Mouse (Mus musculus) heart, embryonic 11.5 days (tissue): ENCODE measurements at regions not wholly inside any gene's neighbourhood (a gene's known extent, or its start where the extent isn't known, plus 50 kb on each side); places are given as distances from the start of the nearest gene placed in this dataset.

ENCODE experiments used
- ATAC-seq: fragments of 200-750 bp; cut with Nextera tagmentation; replicated peaks from 2 replicates; pipeline ENCODE4 v1.8.0; 2017; ENCODE audit warnings: moderate library complexity; ENCODE audit not compliant: insufficient number of reproducible peaks, low FRiP score, low TSS enrichment
- H3K27ac ChIP-seq: fragments of 300-500 bp; sonication (generic); 2 replicates; pipeline ENCODE4 v1.5.1; 2014; ENCODE audit warnings: mild to moderate bottlenecking, low read depth, low read length
- H3K27me3 ChIP-seq: fragments of 300-500 bp; sonication (generic); 2 replicates; pipeline ENCODE4 v1.6.1; 2014; ENCODE audit warnings: mild to moderate bottlenecking, low read length, mixed read lengths; ENCODE audit not compliant: control insufficient read depth, insufficient read depth
- H3K36me3 ChIP-seq: fragments of 300-500 bp; sonication (generic); 2 replicates; pipeline ENCODE4 v1.6.1; 2014; ENCODE audit warnings: mild to moderate bottlenecking, low read length, moderate library complexity, mixed read lengths; ENCODE audit not compliant: control insufficient read depth, insufficient read depth
- H3K4me1 ChIP-seq: fragments of 300-500 bp; sonication (generic); 2 replicates; pipeline ENCODE4 v1.6.1; 2014; ENCODE audit warnings: low read length; ENCODE audit not compliant: control insufficient read depth, insufficient read depth
- H3K4me2 ChIP-seq: fragments of 300-500 bp; sonication (generic); 2 replicates; pipeline ENCODE4 v1.6.1; 2014; ENCODE audit warnings: mild to moderate bottlenecking, moderate library complexity
- H3K4me3 ChIP-seq: fragments of 300-500 bp; sonication (generic); 2 replicates; pipeline ENCODE4 v1.5.1; 2014; ENCODE audit warnings: low read depth, low read length
- H3K9ac ChIP-seq: fragments of 300-500 bp; sonication (generic); 2 replicates; pipeline ENCODE4 v1.6.1; 2014; ENCODE audit warnings: mild to moderate bottlenecking, low read depth, low read length, moderate library complexity
- H3K9me3 ChIP-seq: fragments of 300-500 bp; sonication (generic); replicated peaks from 2 replicates; pipeline ENCODE4 v1.6.1; 2016; ENCODE audit warnings: low read length; ENCODE audit not compliant: control insufficient read depth
- WGBS: fragments of 180-500 bp; shearing (Covaris S2); extraction: QIAGEN DNeasy Blood & Tissue Kit; methylation state at CpG from one replicate; pipeline ENCODE4 v1.1.7; 2014; ENCODE audit not compliant: insufficient replicate concordance; 5-methylcytosine and 5-hydroxymethylcytosine counted together

GRCm38 (mm10) chr16:86027700-86028099, 126.1 kb upstream of the Adamts5 start:
- Histone ChIP-seq H3K9me3 (no peaks in the 10 kb centered on the region), H3K27me3 (no peaks in the 10 kb centered on the region), H3K4me1 (no peaks in the 10 kb centered on the region), H3K9ac (no peak overlapping the region), H3K4me3 (no peak overlapping the region), H3K27ac (no peak overlapping the region), H3K4me2 (no peak overlapping the region), H3K36me3 (no peaks in the 10 kb centered on the region)
- ATAC-seq = no peak
- 65% methylated on average over 2 of the region's 2 CpGs for WGBS

DNA sequence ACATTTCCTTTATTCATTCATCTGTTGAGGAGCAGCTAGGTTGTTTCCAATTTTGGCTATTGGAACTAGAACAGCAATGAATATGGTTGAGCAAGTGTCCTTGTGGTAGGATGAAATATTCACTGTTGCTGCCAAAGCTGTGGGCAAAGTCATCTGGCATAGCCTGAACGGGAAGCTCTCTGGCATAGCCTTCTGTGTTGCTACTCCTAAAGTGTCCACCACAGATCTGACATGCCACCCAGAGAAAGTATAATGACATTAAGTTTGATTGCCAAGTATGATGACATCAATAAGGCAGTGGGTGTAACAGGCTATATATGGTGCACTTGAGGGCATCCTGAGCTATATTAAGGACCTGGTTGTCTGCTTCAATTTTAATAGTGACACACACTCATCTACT, 113.7 kb upstream of the Adamts5 start:
- H3K9ac ChIP-seq = no peak overlapping the region
- H3K27me3 ChIP-seq = no peaks in the 10 kb centered on the region
- H3K9me3 ChIP-seq = no peaks in the 10 kb centered on the region
- 66% methylated on average over 1 of the region's 1 CpGs for whole genome bisulfite sequencing
- ATAC-seq = no peak
- no peak overlapping the region for H3K4me3 ChIP-seq
- H3K4me1 ChIP-seq = no peaks in the 10 kb centered on the region
- no peak overlapping the region for H3K4me2 ChIP-seq
- no peak overlapping the region for H3K27ac ChIP-seq
- no peaks in the 10 kb centered on the region for H3K36me3 ChIP-seq

DNA sequence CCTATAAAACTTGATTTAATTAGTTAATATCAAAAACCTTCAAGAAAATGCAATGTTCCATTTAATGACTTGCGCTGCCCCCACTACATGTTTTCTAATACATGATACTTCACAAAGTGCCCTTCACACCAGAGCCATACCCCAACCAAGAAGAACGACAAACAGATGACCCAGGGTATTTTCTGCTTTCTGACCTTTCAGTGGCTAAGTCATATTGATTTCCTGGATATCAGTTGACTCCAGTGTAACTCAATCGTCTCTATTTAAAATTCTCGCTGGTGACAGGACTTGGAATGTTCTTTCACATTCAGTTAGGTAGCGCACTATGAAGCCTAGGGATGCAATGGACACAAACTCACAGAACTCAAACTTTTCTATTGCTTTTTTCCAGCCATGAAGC, 109.4 kb upstream of the Adamts5 start:
- no peak overlapping the region for H3K4me2 ChIP-seq
- ATAC-seq = no peak
- no peaks in the 10 kb centered on the region for H3K4me1 ChIP-seq
- H3K9ac ChIP-seq = no peak overlapping the region
- H3K27me3 ChIP-seq = no peaks in the 10 kb centered on the region
- H3K27ac ChIP-seq = no peak overlapping the region
- WGBS = 80% methylated on average over 5 of the region's 5 CpGs
- no peak overlapping the region for H3K4me3 ChIP-seq
- H3K36me3 ChIP-seq = no peaks in the 10 kb centered on the region
- no peaks in the 10 kb centered on the region for H3K9me3 ChIP-seq

DNA sequence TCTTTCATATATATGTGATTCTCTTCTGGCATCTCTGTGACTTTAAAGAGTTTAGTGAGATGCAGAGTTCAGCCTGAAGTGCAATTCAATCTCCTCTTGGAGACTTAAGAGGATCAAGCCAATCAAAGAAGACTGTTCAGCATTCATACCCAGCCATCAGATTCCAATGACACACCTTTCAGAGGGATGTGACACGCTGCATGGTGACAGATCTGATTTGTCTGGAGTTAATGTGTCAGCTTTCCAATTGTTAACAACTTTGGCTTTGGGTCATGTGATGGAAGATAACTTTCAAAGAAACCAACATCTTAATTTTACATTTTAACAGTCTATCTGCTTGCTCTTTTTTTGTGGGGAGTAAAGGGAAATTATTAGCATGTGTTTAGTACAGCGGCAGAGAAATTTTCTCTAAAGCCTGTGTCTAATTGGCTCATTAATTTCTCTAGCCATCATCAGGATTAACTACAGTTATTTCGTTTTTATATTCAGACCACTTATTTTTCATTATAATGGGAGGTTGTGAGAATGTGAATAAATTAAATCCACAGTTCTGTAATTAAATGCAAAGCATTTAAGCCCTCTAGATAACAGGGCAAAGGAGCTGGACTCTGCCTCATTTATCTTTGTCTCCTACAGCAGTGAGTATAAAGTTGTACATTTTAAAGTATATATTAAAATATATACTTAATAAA, 108.2 kb upstream of the Adamts5 start:
- H3K9ac ChIP-seq = no peak overlapping the region
- WGBS = 68% methylated on average over 3 of the region's 3 CpGs
- ATAC-seq = no peak
- H3K27ac ChIP-seq = no peak overlapping the region
- H3K9me3 ChIP-seq = no peaks in the 10 kb centered on the region
- no peaks in the 10 kb centered on the region for H3K4me1 ChIP-seq
- H3K27me3 ChIP-seq = no peaks in the 10 kb centered on the region
- no peak overlapping the region for H3K4me3 ChIP-seq
- no peak overlapping the region for H3K4me2 ChIP-seq
- H3K36me3 ChIP-seq = no peaks in the 10 kb centered on the region

GRCm38 (mm10) chr16:86007799-86008198, 106.2 kb upstream of the Adamts5 start:
- Histone ChIP-seq H3K27me3 (no peaks in the 10 kb centered on the region), H3K36me3 (no peaks in the 10 kb centered on the region), H3K27ac (no peak overlapping the region), H3K9ac (no peak overlapping the region), H3K4me1 (no peaks in the 10 kb centered on the region), H3K4me2 (no peak overlapping the region), H3K9me3 (no peaks in the 10 kb centered on the region), H3K4me3 (no peak overlapping the region)
- no peak for ATAC-seq
- WGBS = 77% methylated on average over 1 of the region's 1 CpGs

DNA sequence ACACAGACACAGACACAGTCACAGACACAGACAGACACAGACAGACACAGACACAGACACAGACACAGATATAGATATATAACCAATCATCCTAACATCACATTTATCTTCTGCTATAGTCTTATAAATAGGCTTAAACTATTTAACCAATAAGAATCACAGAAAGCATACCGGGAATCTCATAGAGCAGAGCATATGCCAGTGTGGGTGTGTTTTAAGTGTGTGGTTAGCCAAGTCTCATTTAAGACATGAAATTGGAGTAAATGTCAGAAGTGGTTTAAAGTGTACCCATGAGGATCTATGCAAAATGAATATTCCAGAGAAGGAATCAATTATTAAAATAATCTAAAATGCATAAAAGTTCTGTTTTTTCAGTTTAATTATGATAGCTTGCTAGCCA, 99.2 kb upstream of the Adamts5 start:
- 83% methylated on average over 1 of the region's 1 CpGs for WGBS
- Histone ChIP-seq H3K9ac (no peak overlapping the region), H3K9me3 (no peaks in the 10 kb centered on the region), H3K4me2 (no peak overlapping the region), H3K27me3 (no peaks in the 10 kb centered on the region), H3K27ac (no peak overlapping the region), H3K36me3 (no peaks in the 10 kb centered on the region), H3K4me1 (no peaks in the 10 kb centered on the region), H3K4me3 (no peak overlapping the region)
- ATAC-seq = no peak

DNA sequence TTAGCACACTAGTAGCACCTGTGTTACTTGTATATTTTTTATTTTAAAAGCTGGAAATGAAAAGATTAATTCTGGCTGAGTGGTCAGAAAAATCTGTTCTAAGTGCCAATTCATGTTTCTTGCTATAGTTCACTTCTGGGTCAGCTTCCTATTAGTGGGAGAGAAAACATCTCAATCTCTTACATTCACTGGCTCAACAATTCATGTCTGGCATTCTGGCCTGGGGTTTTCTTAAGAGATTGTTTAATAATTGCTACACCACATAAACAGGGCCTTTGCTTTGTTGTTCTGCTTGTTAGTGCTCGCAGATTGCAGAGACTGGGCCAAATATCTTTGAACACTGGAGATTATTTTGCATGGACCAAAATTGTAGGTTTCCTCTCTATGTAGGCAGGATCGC, 84.2 kb upstream of the Adamts5 start:
- ATAC-seq = no peak
- H3K4me1 ChIP-seq = no peaks in the 10 kb centered on the region
- WGBS = 84% methylated on average over 2 of the region's 2 CpGs
- no peak overlapping the region for H3K27ac ChIP-seq
- no peak overlapping the region for H3K4me2 ChIP-seq
- H3K9ac ChIP-seq = no peak overlapping the region
- H3K9me3 ChIP-seq = no peaks in the 10 kb centered on the region
- H3K36me3 ChIP-seq = no peaks in the 10 kb centered on the region
- no peak overlapping the region for H3K4me3 ChIP-seq
- H3K27me3 ChIP-seq = no peaks in the 10 kb centered on the region

DNA sequence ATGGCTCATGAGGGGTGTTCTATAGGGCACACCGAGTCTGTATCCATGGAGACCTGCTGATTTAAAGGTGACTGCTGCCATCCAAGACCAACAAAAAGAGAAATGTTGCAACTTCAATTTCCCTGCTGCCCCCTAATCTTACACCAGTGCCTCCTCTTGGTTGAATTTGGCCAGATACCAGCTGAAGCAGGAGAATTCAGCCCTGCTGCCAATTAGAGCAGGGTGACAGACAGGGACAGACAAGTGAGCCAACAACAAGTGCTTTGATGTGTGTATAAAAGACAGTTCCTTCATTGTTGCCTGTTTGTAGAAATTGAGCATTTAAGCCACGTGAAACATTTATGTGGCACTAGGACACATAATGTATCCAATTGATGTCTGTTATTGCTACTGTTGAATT, 75.5 kb upstream of the Adamts5 start:
- Histone ChIP-seq H3K4me2 (no peak overlapping the region), H3K36me3 (no peaks in the 10 kb centered on the region), H3K27ac (no peak overlapping the region), H3K9me3 (no peaks in the 10 kb centered on the region), H3K4me1 (no peaks in the 10 kb centered on the region), H3K27me3 (no peaks in the 10 kb centered on the region), H3K4me3 (no peak overlapping the region), H3K9ac (no peak overlapping the region)
- WGBS = 78% methylated on average over 2 of the region's 2 CpGs
- no peak for ATAC-seq

GRCm38 (mm10) chr16:85966892-85967444, 65.3 kb upstream of the Adamts5 start:
- no peaks in the 10 kb centered on the region for H3K9me3 ChIP-seq
- H3K9ac ChIP-seq = no peak overlapping the region
- no peak overlapping the region for H3K27ac ChIP-seq
- no peaks in the 10 kb centered on the region for H3K27me3 ChIP-seq
- H3K36me3 ChIP-seq = no peaks in the 10 kb centered on the region
- no peak overlapping the region for H3K4me3 ChIP-seq
- no peak for ATAC-seq
- H3K4me2 ChIP-seq = no peak overlapping the region
- WGBS = 58% methylated on average over 4 of the region's 4 CpGs
- no peaks in the 10 kb centered on the region for H3K4me1 ChIP-seq
